Mouse (Mus musculus): ENCODE data around the gene Fam129a.

Fam129a gene

GRCm38 (mm10) chr1:151627141-151627540, 56.2 kb downstream of the Fam129a start:
- no peak for DNase-seq

- DNase-seq: no peak
Observed at GRCm38 (mm10) chr1:151629591-151630250, 58.7 kb downstream of the Fam129a start.

GRCm38 (mm10) chr1:151630251-151630628, 59.3 kb downstream of the Fam129a start:
- DNase-seq: no peak

GRCm38 (mm10) chr1:151631061-151631460, 60.1 kb downstream of the Fam129a start:
- DNase-seq: no peak

GRCm38 (mm10) chr1:151631703-151632294, 60.8 kb downstream of the Fam129a start:
- DNase-seq: peak; percentile 21

- no peak for DNase-seq
Observed at GRCm38 (mm10) chr1:151632567-151633356, 61.8 kb downstream of the Fam129a start.

- no peak for DNase-seq
Observed at GRCm38 (mm10) chr1:151636637-151637036, 65.7 kb downstream of the Fam129a start.

- no peak for DNase-seq
Observed at GRCm38 (mm10) chr1:151637351-151637922, 66.5 kb downstream of the Fam129a start.

- DNase-seq: no peak
Observed at GRCm38 (mm10) chr1:151638357-151638756, 67.4 kb downstream of the Fam129a start.

GRCm38 (mm10) chr1:151638770-151639169, 67.8 kb downstream of the Fam129a start:
- no peak for DNase-seq

GRCm38 (mm10) chr1:151646380-151646779, 75.4 kb downstream of the Fam129a start:
- no peak for DNase-seq

- no peak for DNase-seq
Observed at GRCm38 (mm10) chr1:151648099-151648498, 77.1 kb downstream of the Fam129a start.

GRCm38 (mm10) chr1:151657042-151657605, 86.1 kb downstream of the Fam129a start:
- no peak for DNase-seq

GRCm38 (mm10) chr1:151658291-151658830, 87.4 kb downstream of the Fam129a start:
- DNase-seq: peak; percentile 45

- DNase-seq: no peak
Observed at GRCm38 (mm10) chr1:151659636-151660035, 88.7 kb downstream of the Fam129a start.

GRCm38 (mm10) chr1:151660251-151660650, 89.3 kb downstream of the Fam129a start:
- no peak for DNase-seq

- no peak for DNase-seq
Observed at GRCm38 (mm10) chr1:151660883-151661282, 89.9 kb downstream of the Fam129a start.

- no peak for DNase-seq
Observed at GRCm38 (mm10) chr1:151661684-151662439, 90.9 kb downstream of the Fam129a start.

GRCm38 (mm10) chr1:151662958-151663357, 92.0 kb downstream of the Fam129a start:
- DNase-seq: no peak

GRCm38 (mm10) chr1:151664384-151664783, 93.4 kb downstream of the Fam129a start:
- DNase-seq: no peak

GRCm38 (mm10) chr1:151664837-151665431, 93.9 kb downstream of the Fam129a start:
- DNase-seq: no peak
